Mouse (Mus musculus) hindbrain, embryonic 16.5 days (tissue): ENCODE data around the gene Wdfy4. TPM values are rescaled to one million over a fixed set of nuclear protein-coding genes. Genes with fewer than 3 reads are reported as not detected.

Source experiments
- ATAC-seq: fragments of 200-750 bp; cut with Nextera tagmentation; 2 replicates; pipeline ENCODE4 v1.8.0; 2017; ENCODE audit warnings: moderate TSS enrichment, moderate library complexity
- H3K27ac ChIP-seq: fragments of 300-500 bp; sonication (generic); 2 replicates; pipeline ENCODE4 v1.5.1; 2014; ENCODE audit warnings: low read depth, mild to moderate bottlenecking, control low read depth, low read length, moderate library complexity
- H3K27me3 ChIP-seq: fragments of 300-500 bp; sonication (generic); replicated peaks from 2 replicates; pipeline ENCODE4 v1.6.1; 2014; ENCODE audit warnings: low read length; ENCODE audit not compliant: control insufficient read depth, insufficient read depth
- H3K36me3 ChIP-seq: fragments of 300-500 bp; sonication (generic); 2 replicates; pipeline ENCODE4 v1.6.1; 2014; ENCODE audit warnings: mild to moderate bottlenecking, low read length, moderate library complexity, mixed read lengths; ENCODE audit not compliant: control insufficient read depth, insufficient read depth
- H3K4me1 ChIP-seq: fragments of 300-500 bp; sonication (generic); 2 replicates; pipeline ENCODE4 v1.6.1; 2014; ENCODE audit warnings: low read depth, low read length; ENCODE audit not compliant: control insufficient read depth, insufficient read depth
- H3K4me2 ChIP-seq: fragments of 300-500 bp; sonication (generic); 2 replicates; pipeline ENCODE4 v1.6.1; 2014; ENCODE audit warnings: mild to moderate bottlenecking, low read length, control low read depth, moderate library complexity
- H3K4me3 ChIP-seq: fragments of 300-500 bp; sonication (generic); 2 replicates; pipeline ENCODE4 v1.5.1; 2014; ENCODE audit warnings: mild to moderate bottlenecking, low read length, control low read depth, moderate library complexity
- H3K9ac ChIP-seq: fragments of 300-500 bp; sonication (generic); 2 replicates; pipeline ENCODE4 v1.6.1; 2014; ENCODE audit warnings: low read depth, mild to moderate bottlenecking, control low read depth, low read length, moderate library complexity
- H3K9me3 ChIP-seq: fragments of 300-500 bp; sonication (generic); 2 replicates; pipeline ENCODE4 v1.6.1; 2014; ENCODE audit warnings: mild to moderate bottlenecking, low read length, moderate library complexity; ENCODE audit not compliant: control insufficient read depth
- WGBS: fragments of 180-500 bp; shearing (Covaris S2); extraction: QIAGEN DNeasy Blood & Tissue Kit; methylation state at CpG from one replicate; pipeline ENCODE4 v1.1.7; 2014; 5-methylcytosine and 5-hydroxymethylcytosine counted together
- polyA plus RNA-seq: library from polyadenylated mRNA; unstranded; fragments of >200 nt; fragmentation: Nextera tagmentation; extraction: Ambion mirVana; gene quantifications from 2 replicates; pipeline ENCODE4 v1.2.1, GENCODE M21; 2015

Gene Wdfy4
- polyA plus RNA-seq = 0.15 and 0.22 TPM in 2 replicates

DNA sequence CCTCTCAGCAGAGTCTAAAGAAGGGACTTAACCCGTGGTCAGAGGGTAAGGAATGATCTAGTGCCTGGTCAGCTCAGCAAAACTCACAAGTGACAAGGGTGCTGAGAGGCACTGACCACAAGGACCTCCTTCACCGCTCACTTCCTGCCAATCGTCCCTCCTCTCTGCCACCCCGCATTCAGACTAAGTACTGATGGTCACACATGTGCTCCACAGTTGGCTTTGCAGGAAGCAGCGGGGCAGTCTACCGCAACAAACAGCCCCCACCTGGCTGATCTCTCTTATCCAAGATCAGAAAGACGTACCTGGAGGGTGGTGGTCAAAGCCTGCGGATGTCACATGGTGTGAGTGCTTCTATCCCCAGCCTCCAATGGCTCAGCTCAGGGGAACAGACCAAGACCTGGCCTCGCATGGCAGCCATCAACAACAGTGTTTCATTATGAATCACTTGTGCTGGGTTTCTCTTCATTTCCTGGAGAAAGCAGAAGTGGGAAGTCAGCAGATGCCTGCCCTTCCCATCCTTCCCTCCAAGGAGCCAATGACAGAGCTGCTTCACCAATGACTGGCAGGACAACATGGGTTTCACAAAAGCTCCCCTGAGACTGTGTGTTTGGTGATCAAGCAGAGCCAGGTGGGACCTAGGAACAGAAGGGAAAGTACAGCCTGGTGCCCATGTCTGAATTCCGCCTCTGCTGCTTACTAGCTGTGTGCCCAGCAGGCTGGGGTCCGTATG, at the start of gene Wdfy4:
TSS of gene Wdfy4 (minus strand) at position 441 of the 733 bp plus-strand sequence.
- Histone ChIP-seq H3K9ac (no peak within 1 kb of the TSS), H3K27me3 (no peaks in the 10 kb centered on the region), H3K9me3 (no peaks in the 10 kb centered on the region), H3K36me3 (no peaks in the 10 kb centered on the region), H3K4me1 (no peaks in the 10 kb centered on the region), H3K4me3 (no peak within 1 kb of the TSS), H3K4me2 (no peak within 1 kb of the TSS), H3K27ac (no peak within 1 kb of the TSS)
- no peak for ATAC-seq
- 87% methylated on average over 11 of the region's 11 CpGs for WGBS

DNA sequence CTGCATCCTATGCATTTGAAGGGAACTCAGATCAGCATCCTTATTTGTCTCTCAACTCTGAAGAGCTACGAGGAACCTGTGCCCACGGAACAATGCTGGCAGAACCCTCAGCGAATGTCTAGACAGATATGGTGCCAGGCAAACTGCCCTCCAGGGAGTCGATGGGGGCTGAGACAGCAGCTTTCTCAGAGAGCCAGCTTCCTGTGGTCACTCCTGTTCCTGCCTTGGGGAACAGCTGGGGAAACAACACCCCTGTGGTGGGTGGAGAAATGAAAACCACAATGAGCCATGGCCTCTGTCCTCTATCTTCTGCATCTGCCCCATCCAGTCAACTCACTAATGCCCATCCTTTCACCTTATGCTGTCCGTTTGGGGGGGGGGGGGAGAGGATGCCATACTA, 46.7 kb upstream of the Wdfy4 start:
- H3K27me3 ChIP-seq = no peaks in the 10 kb centered on the region
- no peak for ATAC-seq
- no peaks in the 10 kb centered on the region for H3K36me3 ChIP-seq
- no peak overlapping the region for H3K27ac ChIP-seq
- H3K4me3 ChIP-seq = no peak overlapping the region
- no peak overlapping the region for H3K4me2 ChIP-seq
- no peaks in the 10 kb centered on the region for H3K4me1 ChIP-seq
- H3K9ac ChIP-seq = no peak overlapping the region
- no peaks in the 10 kb centered on the region for H3K9me3 ChIP-seq
- WGBS = 51% methylated on average over 5 of the region's 5 CpGs

DNA sequence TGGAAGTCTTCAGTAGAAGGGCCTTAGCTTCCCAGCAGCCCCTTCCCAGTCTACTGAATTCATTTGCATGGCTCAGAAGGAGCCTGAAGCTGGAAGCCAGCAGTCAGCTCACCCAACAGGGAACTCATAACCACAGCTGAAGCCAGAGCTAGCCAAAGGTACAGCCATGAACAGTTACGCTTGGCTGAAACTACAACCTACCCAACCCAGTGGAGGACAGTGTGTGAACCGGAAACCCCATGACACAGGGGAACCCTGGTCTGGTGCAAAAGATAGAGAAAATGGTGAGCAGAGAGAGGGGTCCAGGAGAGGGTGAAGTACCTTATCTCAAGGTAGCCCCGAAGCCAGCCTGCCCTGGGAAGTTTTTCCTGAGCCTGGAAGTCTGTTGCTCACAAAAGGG, 46.0 kb upstream of the Wdfy4 start:
- WGBS = 89% methylated on average over 3 of the region's 3 CpGs
- H3K9me3 ChIP-seq = no peaks in the 10 kb centered on the region
- no peaks in the 10 kb centered on the region for H3K4me1 ChIP-seq
- no peaks in the 10 kb centered on the region for H3K36me3 ChIP-seq
- H3K27ac ChIP-seq = no peak overlapping the region
- no peak overlapping the region for H3K4me3 ChIP-seq
- no peak overlapping the region for H3K4me2 ChIP-seq
- ATAC-seq = no peak
- H3K27me3 ChIP-seq = no peaks in the 10 kb centered on the region
- H3K9ac ChIP-seq = no peak overlapping the region

DNA sequence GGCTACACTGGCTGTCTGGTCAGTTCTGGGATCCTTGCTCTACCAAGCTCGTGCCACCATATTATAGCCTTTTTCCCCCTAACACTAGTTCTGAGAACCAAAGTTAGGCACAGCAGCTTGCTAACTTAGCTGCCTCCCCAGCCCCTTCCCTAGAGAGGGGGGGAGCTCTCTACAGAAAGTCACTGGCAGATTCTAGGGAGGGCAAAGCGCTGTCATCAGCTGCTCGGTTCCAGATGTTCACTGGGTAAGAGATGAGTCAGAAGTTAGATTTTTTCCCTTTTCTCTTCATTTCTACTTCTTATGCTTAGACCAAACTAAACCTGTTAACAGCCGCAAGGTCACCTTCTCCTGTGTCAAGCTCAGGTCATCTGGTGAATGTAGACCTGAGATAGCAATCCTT, 45.4 kb upstream of the Wdfy4 start:
- 83% methylated on average over 4 of the region's 4 CpGs for WGBS
- Histone ChIP-seq H3K4me2 (no peak overlapping the region), H3K9me3 (no peaks in the 10 kb centered on the region), H3K4me3 (no peak overlapping the region), H3K27me3 (no peaks in the 10 kb centered on the region), H3K27ac (no peak overlapping the region), H3K9ac (no peak overlapping the region), H3K36me3 (no peaks in the 10 kb centered on the region), H3K4me1 (no peaks in the 10 kb centered on the region)
- no peak for ATAC-seq

DNA sequence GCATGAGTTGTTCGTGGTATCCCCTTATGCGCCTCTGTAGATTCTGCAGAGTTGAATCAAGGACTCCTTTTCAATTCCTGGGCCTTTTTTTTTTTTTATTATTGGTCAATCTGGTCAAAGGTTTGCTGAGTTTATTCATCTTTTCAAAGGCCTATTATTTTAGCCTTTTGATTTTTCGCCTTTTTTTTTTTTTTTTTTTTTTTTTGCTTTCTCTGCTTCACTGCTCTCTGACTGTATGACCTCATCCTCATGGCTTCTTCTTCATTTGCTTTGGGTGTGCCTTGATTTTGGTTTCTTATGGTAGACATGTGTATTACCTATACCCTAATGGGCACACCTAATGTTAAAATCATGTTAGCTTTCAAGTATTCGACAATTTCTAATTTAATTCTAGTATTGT, 39.9 kb upstream of the Wdfy4 start:
- no peak for ATAC-seq
- Histone ChIP-seq H3K36me3 (no peaks in the 10 kb centered on the region), H3K9ac (no peak overlapping the region), H3K27me3 (no peaks in the 10 kb centered on the region), H3K4me2 (no peak overlapping the region), H3K4me1 (no peaks in the 10 kb centered on the region), H3K27ac (no peak overlapping the region), H3K4me3 (no peak overlapping the region), H3K9me3 (no peaks in the 10 kb centered on the region)
- WGBS = 87% methylated on average over 4 of the region's 4 CpGs

DNA sequence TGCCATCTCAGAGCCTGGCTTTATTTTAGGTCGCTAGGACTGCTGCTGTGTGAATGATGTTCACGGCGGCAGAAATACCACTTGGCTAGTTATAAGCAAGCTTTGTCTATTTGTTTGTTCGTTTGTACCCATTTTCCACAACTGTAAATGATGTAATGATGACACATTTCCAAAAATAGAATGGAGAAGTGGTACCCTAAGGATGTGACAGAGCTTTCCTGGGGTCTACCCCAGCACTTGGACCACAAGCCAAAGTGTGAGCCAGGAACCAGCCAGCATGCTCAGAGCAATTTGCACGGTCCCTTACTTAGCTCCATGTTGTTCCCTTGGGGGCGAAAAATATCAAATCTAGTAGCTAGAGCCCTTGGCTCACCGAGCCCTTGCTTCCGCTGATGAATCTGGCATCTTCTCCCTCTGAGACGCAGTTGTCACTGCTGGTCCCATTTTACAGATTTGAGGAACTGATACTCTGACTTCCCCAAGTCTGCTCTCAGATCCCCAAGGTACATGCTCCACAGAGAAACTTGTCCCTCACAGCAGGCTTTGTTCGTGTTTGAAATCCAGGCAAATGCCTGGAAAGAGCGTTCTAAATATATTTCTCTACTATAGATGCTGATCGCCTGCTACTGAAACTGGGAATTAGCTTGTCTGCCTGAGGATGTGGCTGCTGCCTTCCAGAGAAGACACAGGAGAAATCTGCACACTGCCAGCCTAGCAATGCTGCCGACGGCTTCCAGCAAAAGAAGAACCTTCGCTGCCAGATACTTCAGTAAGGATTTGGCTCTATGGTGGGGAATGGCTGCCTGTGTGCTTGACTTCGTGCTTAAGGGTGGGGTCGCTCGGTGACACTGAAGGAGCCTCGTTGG, 31.3 kb upstream of the Wdfy4 start:
- Histone ChIP-seq H3K4me1 (peaks cover 4% of the 10 kb centered on the region), H3K27me3 (no peaks in the 10 kb centered on the region), H3K4me2 (no peak overlapping the region), H3K4me3 (no peak overlapping the region), H3K36me3 (no peaks in the 10 kb centered on the region), H3K27ac (no peak overlapping the region), H3K9ac (no peak overlapping the region), H3K9me3 (no peaks in the 10 kb centered on the region)
- WGBS = 78% methylated on average over 19 of the region's 19 CpGs
- no peak for ATAC-seq

DNA sequence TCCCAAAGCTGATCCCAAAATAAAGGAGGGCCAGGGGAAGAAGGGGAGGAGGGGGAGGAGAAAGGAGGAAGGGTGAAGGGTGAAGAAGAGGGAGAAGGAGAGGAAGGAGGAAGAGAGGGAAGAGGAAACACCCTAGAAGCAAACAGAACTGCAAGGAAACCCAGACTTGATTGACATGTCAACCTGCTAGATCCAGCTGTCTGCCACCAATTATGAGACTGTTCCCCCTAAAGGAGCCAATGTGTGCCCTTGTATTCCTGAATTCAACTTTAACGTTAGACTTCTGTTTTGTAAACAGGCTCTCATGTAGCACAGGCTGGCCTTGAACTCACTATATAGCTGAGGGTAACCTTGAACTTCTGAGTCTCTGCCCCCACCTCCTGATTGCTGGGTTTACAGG, 29.9 kb upstream of the Wdfy4 start:
- Histone ChIP-seq H3K27ac (no peak overlapping the region), H3K4me3 (no peak overlapping the region), H3K4me1 (peaks cover 4% of the 10 kb centered on the region), H3K9ac (no peak overlapping the region), H3K4me2 (no peak overlapping the region), H3K27me3 (no peaks in the 10 kb centered on the region), H3K9me3 (no peaks in the 10 kb centered on the region), H3K36me3 (no peaks in the 10 kb centered on the region)
- ATAC-seq = no peak
- 75% methylated on average over 1 of the region's 1 CpGs for WGBS

DNA sequence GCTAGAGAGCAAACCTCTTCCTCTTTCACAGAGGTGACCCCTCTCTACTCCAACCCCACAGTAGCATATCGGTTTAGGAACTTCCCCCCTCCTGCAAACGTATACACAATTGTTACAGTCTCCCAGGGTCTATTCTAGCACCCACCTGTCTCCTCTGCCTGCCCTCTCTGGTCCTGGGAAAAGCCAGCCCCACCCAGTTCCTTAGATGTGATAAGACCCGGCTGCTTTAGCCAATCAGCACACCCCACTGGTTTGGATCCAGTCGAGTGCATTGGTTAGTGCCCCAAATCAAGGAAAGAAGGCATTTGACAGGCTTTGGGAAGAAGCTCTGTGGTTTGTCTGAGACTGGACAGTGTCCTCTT, 29.4 kb upstream of the Wdfy4 start:
- 31% methylated on average over 4 of the region's 4 CpGs for WGBS
- no peak overlapping the region for H3K27ac ChIP-seq
- no peaks in the 10 kb centered on the region for H3K36me3 ChIP-seq
- peaks cover 4% of the 10 kb centered on the region for H3K4me1 ChIP-seq
- H3K9ac ChIP-seq = no peak overlapping the region
- no peaks in the 10 kb centered on the region for H3K9me3 ChIP-seq
- H3K4me3 ChIP-seq = no peak overlapping the region
- no peaks in the 10 kb centered on the region for H3K27me3 ChIP-seq
- ATAC-seq = no peak
- H3K4me2 ChIP-seq = no peak overlapping the region
